10 mouse cellular contexts compared by ENCODE assay signal in the genomic region with DNA sequence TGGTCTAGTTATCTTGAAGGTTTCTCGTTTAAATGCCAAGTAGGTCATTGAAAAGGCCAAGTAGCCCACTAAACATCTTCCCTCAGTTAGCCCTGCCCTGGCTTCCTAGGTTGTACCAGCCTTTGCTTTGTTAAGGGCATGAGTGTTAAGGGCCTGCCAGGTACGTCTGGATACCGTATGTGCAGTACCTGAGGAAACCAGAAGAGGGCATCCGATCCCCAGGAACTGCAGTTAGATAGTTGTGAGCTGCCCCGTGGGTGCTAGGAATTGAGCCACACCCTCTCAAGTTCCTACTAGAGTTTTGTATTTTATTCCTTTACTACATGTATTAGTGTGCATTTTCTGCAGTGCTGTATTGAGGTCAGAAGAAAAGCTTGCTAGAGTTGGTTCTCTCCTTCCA. TPM values are rescaled to one million over a fixed set of nuclear protein-coding genes. Genes with fewer than 3 reads are reported as not detected.
DNase-seq lines count a peak whose midpoint lies in the region; ATAC-seq and TF ChIP-seq lines count a peak whose summit lies in the region.
"Had no signal": no experiment of that assay in that cellular context is flagged by ENCODE, and none has a peak within 500 bp of the region (broad histone marks: within the 10 kb centered on the region; RNA-seq: fewer than 3 reads in every experiment).

No protein-coding gene starts in this region.

- H3K4me1 ChIP-seq in heart, postnatal 0 days (ENCODE audit: control insufficient read depth, insufficient read depth) = no peaks in the 10 kb centered on the region
- H3K4me1 ChIP-seq in testis, adult 2 months (ENCODE audit: control insufficient read depth, insufficient read depth, low read length) = no peaks in the 10 kb centered on the region
- H3K4me1 ChIP-seq in stomach, postnatal 0 days (replicated peaks; ENCODE audit: control insufficient read depth, insufficient read depth) = no peaks in the 10 kb centered on the region
- H3K4me1 ChIP-seq: stomach, embryonic 15.5 days had no signal

- TF ChIP-seq CTCF in heart, postnatal 0 days (IDR thresholded peaks at IDR 0.05; ENCODE audit: low read depth) = 0 out of 2 replicates have a peak, but pooled peaks have one; percentile 3
- TF ChIP-seq CTCF in testis, adult 2 months (IDR thresholded peaks at IDR 0.05; ENCODE audit: control insufficient read depth, insufficient read depth, insufficient replicate concordance, low read depth, low read length) = peak; percentile 8; the same call in 1 of the 2 replicates
- peak; percentile 50 for TF ChIP-seq CTCF in stomach, postnatal 0 days (IDR thresholded peaks at IDR 0.05; ENCODE audit: low read depth)

- no peaks in the 10 kb centered on the region for H3K9me3 ChIP-seq in heart, postnatal 0 days (replicated peaks; ENCODE audit: control insufficient read depth, low read length)
- no peaks in the 10 kb centered on the region for H3K9me3 ChIP-seq in stomach, postnatal 0 days (ENCODE audit: control insufficient read depth, low read length)
- H3K9me3 ChIP-seq: stomach, embryonic 15.5 days had no signal

- H3K9ac ChIP-seq in heart, postnatal 0 days (replicated peaks; ENCODE audit: low read depth, low read length) = no peak overlapping the region
- no peak overlapping the region for H3K9ac ChIP-seq in stomach, postnatal 0 days (ENCODE audit: low read length)
- H3K9ac ChIP-seq: stomach, embryonic 15.5 days had no signal

- WGBS in heart, postnatal 0 days = 95% methylated on average over 5 of the region's 5 CpGs
- WGBS in stomach, postnatal 0 days = 95% methylated on average over 5 of the region's 5 CpGs

- H3K27me3 ChIP-seq in heart, postnatal 0 days (ENCODE audit: control insufficient read depth, insufficient read depth, low read length) = no peaks in the 10 kb centered on the region
- no peaks in the 10 kb centered on the region for H3K27me3 ChIP-seq in testis, adult 2 months (ENCODE audit: control insufficient read depth, insufficient read depth, low read length)
- H3K27me3 ChIP-seq in stomach, postnatal 0 days (ENCODE audit: control insufficient read depth, insufficient read depth, low read length) = no peaks in the 10 kb centered on the region
- H3K27me3 ChIP-seq: stomach, embryonic 15.5 days had no signal

- DNase-seq in heart, postnatal 0 days (ENCODE audit: low spot score) = no peak
- no peak for DNase-seq in heart, adult 18-20 months
- DNase-seq in testis, postnatal 14 days (ENCODE audit: low spot score) = no peak
- DNase-seq in c-Kit-positive CD71-positive TER-119-positive erythroid progenitor cells, embryonic 14.5 days (ENCODE audit: low spot score) = peak; percentile 29
- DNase-seq in stomach, postnatal 0 days (ENCODE audit: low spot score) = no peak
- DNase-seq in heart, postnatal 36 days = no peak
- DNase-seq in cerebellum, adult 11 months = no peak
- DNase-seq: heart, postnatal 14 days had no signal

- no peak for TF ChIP-seq EP300 in heart, postnatal 0 days (IDR thresholded peaks at IDR 0.05; ENCODE audit: low read depth)
- TF ChIP-seq EP300 in stomach, postnatal 0 days (optimal IDR thresholded peaks at IDR 0.05) = no peak

- no peak overlapping the region for H3K4me3 ChIP-seq in heart, postnatal 0 days (ENCODE audit: low read depth, low read length)
- no peak overlapping the region for H3K4me3 ChIP-seq in testis, adult 2 months (ENCODE audit: control insufficient read depth, low read depth, low read length)
- H3K4me3 ChIP-seq in stomach, postnatal 0 days (ENCODE audit: low read depth, low read length) = no peak overlapping the region
- H3K4me3 ChIP-seq: stomach, embryonic 15.5 days had no signal

- ATAC-seq in heart, postnatal 0 days (ENCODE audit: insufficient read depth, low read depth) = no peak
- no peak for ATAC-seq in stomach, postnatal 0 days (ENCODE audit: low FRiP score, low TSS enrichment)

- no peak overlapping the region for H3K27ac ChIP-seq in heart, postnatal 0 days (ENCODE audit: low read depth)
- H3K27ac ChIP-seq in testis, adult 2 months (ENCODE audit: control insufficient read depth, insufficient read depth, low read depth, low read length) = no peak overlapping the region
- H3K27ac ChIP-seq in stomach, postnatal 0 days (replicated peaks) = no peak overlapping the region
- H3K27ac ChIP-seq: stomach, embryonic 15.5 days had no signal

- intact Hi-C loops in heart, postnatal 36 days (cut with DNase I) = no loop called here

- H3K36me3 ChIP-seq in heart, postnatal 0 days (replicated peaks; ENCODE audit: control insufficient read depth, insufficient read depth, low read length) = peaks cover 46% of the 10 kb centered on the region
- no peaks in the 10 kb centered on the region for H3K36me3 ChIP-seq in testis, adult 2 months (ENCODE audit: control insufficient read depth, insufficient read depth, low read length)
- peaks cover 11% of the 10 kb centered on the region; the same call in 1 of the 2 replicates for H3K36me3 ChIP-seq in stomach, postnatal 0 days (ENCODE audit: control insufficient read depth, insufficient read depth, low read length)

- no peak overlapping the region for H3K4me2 ChIP-seq in heart, postnatal 0 days (ENCODE audit: low read depth, low read length)
- H3K4me2 ChIP-seq in stomach, postnatal 0 days (replicated peaks; ENCODE audit: low read depth) = no peak overlapping the region
- H3K4me2 ChIP-seq: stomach, embryonic 15.5 days had no signal

- no peak for TF ChIP-seq POLR2A in testis, adult 2 months (IDR thresholded peaks at IDR 0.05; ENCODE audit: control insufficient read depth, low read depth, low read length)

RNA-seq across cellular contexts. Expression of a gene that starts 38.0 kb away (rescaled TPM):
- 62.1 and 95.6 TPM in 2 replicates for total RNA-seq in heart, postnatal 0 days (2014; rRNA removed; ENCODE audit: low replicate concordance)
- polyA plus RNA-seq in heart, postnatal 0 days (2015; fragmentation: Nextera tagmentation; extraction: Ambion mirVana) = 36.2 and 40.6 TPM in 2 replicates
- 100 to 1,000 TPM; 114 to 118 TPM for total RNA-seq in heart, adult 18-20 months (2021)
- polyA plus RNA-seq in testis, adult 2 months (2012; rRNA removed) = 333 and 360 TPM in 2 replicates
- 30.7 and 31.5 TPM in 2 replicates for polyA plus RNA-seq in stomach, postnatal 0 days (2015; fragmentation: Nextera tagmentation; extraction: Ambion mirVana)
- total RNA-seq in heart, postnatal 36 days (2021) = 100 to 1,000 TPM; 103 to 108 TPM
